Mouse (Mus musculus) G1E (cell line): ENCODE results near the gene Sorl1.

Experiments used
- CTCF ChIP-seq: IDR thresholded peaks from 2 replicates; pipeline ENCODE4 v1.5.1; 2012; ENCODE audit warnings: low read depth, low read length, inconsistent platforms, mixed read lengths
- GATA1 ChIP-seq: IDR thresholded peaks from 2 replicates; pipeline ENCODE4 v1.6.1; 2012; ENCODE audit warnings: borderline replicate concordance, low read length, inconsistent platforms, mixed read lengths
- POLR2AphosphoS5 ChIP-seq: IDR thresholded peaks from 2 replicates; pipeline ENCODE4 v1.6.1; 2012; ENCODE audit warnings: low read depth, low read length, inconsistent platforms; ENCODE audit not compliant: insufficient replicate concordance
- TAL1 ChIP-seq: conservative IDR thresholded peaks from 2 replicates; pipeline ENCODE4 v1.6.1; 2012; ENCODE audit warnings: low read depth, low read length, inconsistent platforms, mixed read lengths

GRCm38 (mm10) chr9:41999498-42000473, 124.3 kb downstream of the Sorl1 start:
- TF ChIP-seq CTCF (peak; percentile 68), POLR2AphosphoS5 (no peak), TAL1 (no peak), GATA1 (no peak)
